Comparison of ENCODE assay signal across 24 mouse cellular contexts in genomic region chr4:117623025-117623424, GRCm38 (mm10). TPM values are rescaled to one million over a fixed set of nuclear protein-coding genes. Genes with fewer than 3 reads are reported as not detected.
DNase-seq lines count a peak whose midpoint lies in the region; ATAC-seq and TF ChIP-seq lines count a peak whose summit lies in the region.
"Had no signal": no experiment of that assay in that cellular context is flagged by ENCODE, and none has a peak within 500 bp of the region (broad histone marks: within the 10 kb centered on the region; RNA-seq: fewer than 3 reads in every experiment).

No protein-coding gene starts in this region.

- WGBS in embryonic facial prominence, embryonic 14.5 days, result 77% methylated on average over 2 of the region's 2 CpGs
- WGBS in embryonic facial prominence, embryonic 10.5 days, result 84% methylated on average over 2 of the region's 2 CpGs
- 54% methylated on average over 2 of the region's 2 CpGs for WGBS in heart, embryonic 15.5 days
- 72% methylated on average over 2 of the region's 2 CpGs for WGBS in limb, embryonic 10.5 days
- WGBS in liver, postnatal 0 days (ENCODE audit: insufficient replicate concordance), result 82% methylated on average over 2 of the region's 2 CpGs

- no peaks in the 10 kb centered on the region for H3K27me3 ChIP-seq in embryonic facial prominence, embryonic 14.5 days (replicated peaks; ENCODE audit: control insufficient read depth, insufficient read depth, low read length)
- no peaks in the 10 kb centered on the region for H3K27me3 ChIP-seq in embryonic facial prominence, embryonic 10.5 days (replicated peaks; ENCODE audit: low read depth, poor library complexity, severe bottlenecking)
- no peaks in the 10 kb centered on the region for H3K27me3 ChIP-seq in heart, embryonic 15.5 days
- no peaks in the 10 kb centered on the region for H3K27me3 ChIP-seq in MEL (ENCODE audit: control insufficient read depth in 1 of 2, insufficient read depth in 2 of 2, low read length in 2 of 2)
- no peaks in the 10 kb centered on the region for H3K27me3 ChIP-seq in limb, embryonic 10.5 days (ENCODE audit: low read depth, poor library complexity, severe bottlenecking)
- no peaks in the 10 kb centered on the region for H3K27me3 ChIP-seq in liver, postnatal 0 days (ENCODE audit: insufficient read depth, low read length)
- H3K27me3 ChIP-seq: CH12.LX; embryonic facial prominence, embryonic 12.5 days; forebrain, embryonic 13.5 days; intestine, embryonic 15.5 days; midbrain, embryonic 13.5 days had no signal

- no peaks in the 10 kb centered on the region for H3K79me2 ChIP-seq in MEL (ENCODE audit: control insufficient read depth, insufficient read depth, low read length, poor library complexity)

- no peak overlapping the region for H3K4me3 ChIP-seq in embryonic facial prominence, embryonic 14.5 days (ENCODE audit: low read depth, low read length)
- H3K4me3 ChIP-seq in embryonic facial prominence, embryonic 10.5 days, result no peak overlapping the region
- no peak overlapping the region for H3K4me3 ChIP-seq in heart, embryonic 15.5 days
- no peak overlapping the region for H3K4me3 ChIP-seq in MEL (ENCODE audit: control insufficient read depth in 1 of 2, insufficient read depth in 1 of 2, low read depth in 2 of 2, low read length in 2 of 2)
- H3K4me3 ChIP-seq in limb, embryonic 10.5 days, result no peak overlapping the region
- no peak overlapping the region for H3K4me3 ChIP-seq in liver, postnatal 0 days (ENCODE audit: low read depth, low read length)
- H3K4me3 ChIP-seq: embryonic facial prominence, embryonic 12.5 days; erythroblast, embryonic 14.5 days; forebrain, embryonic 13.5 days; hindbrain, embryonic 10.5 days; intestine, embryonic 15.5 days; left cerebral cortex, adult 2 months; midbrain, embryonic 13.5 days had no signal

- TF ChIP-seq POLR2A in MEL (IDR thresholded peaks at IDR 0.05; ENCODE audit: control insufficient read depth in 1 of 2, insufficient read depth in 1 of 2, low read depth in 1 of 2, low read length in 2 of 2, poor library complexity in 1 of 2), result no peak

- H3K4me2 ChIP-seq in embryonic facial prominence, embryonic 14.5 days (ENCODE audit: low read depth, low read length), result no peak overlapping the region
- no peak overlapping the region for H3K4me2 ChIP-seq in heart, embryonic 15.5 days
- H3K4me2 ChIP-seq in liver, postnatal 0 days (ENCODE audit: low read depth, low read length), result no peak overlapping the region
- H3K4me2 ChIP-seq: embryonic facial prominence, embryonic 12.5 days; forebrain, embryonic 13.5 days; intestine, embryonic 15.5 days; midbrain, embryonic 13.5 days had no signal

- DNase-seq in embryonic facial prominence, embryonic 14.5 days (ENCODE audit: low spot score), result no peak
- DNase-seq in embryonic facial prominence, embryonic 10.5 days (ENCODE audit: low spot score), result no peak
- no peak for DNase-seq in heart, postnatal 14 days
- peak; percentile 21 for DNase-seq in MEL (ENCODE audit: low read depth, low spot score)
- no peak for DNase-seq in limb, embryonic 10.5 days (ENCODE audit: low spot score)
- no peak for DNase-seq in liver, postnatal 0 days
- DNase-seq in right cerebral cortex, adult 2 months (ENCODE audit: low spot score in 2 of 2), result no peak
- DNase-seq: cerebellum, adult 11-12 months; cerebellum, postnatal 14 days; gastrocnemius, postnatal 36 days; kidney, adult 8-10 months; kidney, postnatal 10 days; lung, postnatal 14 days had no signal

- H3K9ac ChIP-seq in embryonic facial prominence, embryonic 14.5 days (ENCODE audit: low read depth, low read length), result no peak overlapping the region
- H3K9ac ChIP-seq in heart, embryonic 15.5 days, result no peak overlapping the region
- no peak overlapping the region for H3K9ac ChIP-seq in MEL (ENCODE audit: control insufficient read depth, low read depth, low read length, poor library complexity, severe bottlenecking)
- H3K9ac ChIP-seq in liver, postnatal 0 days (replicated peaks), result no peak overlapping the region
- H3K9ac ChIP-seq: embryonic facial prominence, embryonic 12.5 days; forebrain, embryonic 13.5 days; intestine, embryonic 15.5 days; midbrain, embryonic 13.5 days had no signal

- H3K4me1 ChIP-seq in embryonic facial prominence, embryonic 14.5 days (ENCODE audit: control insufficient read depth, insufficient read depth, low read length), result no peaks in the 10 kb centered on the region
- H3K4me1 ChIP-seq in embryonic facial prominence, embryonic 10.5 days, result peaks cover 8% of the 10 kb centered on the region; the same call in 1 of the 2 replicates
- H3K4me1 ChIP-seq in heart, embryonic 15.5 days (replicated peaks), result peaks cover 17% of the 10 kb centered on the region
- H3K4me1 ChIP-seq in MEL (ENCODE audit: control insufficient read depth in 1 of 2, insufficient read depth in 2 of 2, low read length in 2 of 2), result peaks cover 14 to 23% of the 10 kb centered on the region in 2 experiments
- peaks cover 45% of the 10 kb centered on the region for H3K4me1 ChIP-seq in limb, embryonic 10.5 days
- no peaks in the 10 kb centered on the region for H3K4me1 ChIP-seq in liver, postnatal 0 days (ENCODE audit: insufficient read depth)
- H3K4me1 ChIP-seq: embryonic facial prominence, embryonic 12.5 days; intestine, embryonic 15.5 days had no signal

- intact Hi-C loops in heart, postnatal 14 days (cut with DNase I), result no loop called here

- no peak for TF ChIP-seq CTCF in MEL (IDR thresholded peaks at IDR 0.05 in 2 of 3, conservative IDR thresholded peaks at IDR 0.05 in 1 of 3; ENCODE audit: control insufficient read depth in 1 of 3, insufficient read depth in 1 of 3, low read depth in 2 of 3, low read length in 3 of 3, poor library complexity in 1 of 3, severe bottlenecking in 1 of 3)
- TF ChIP-seq CTCF in liver, postnatal 0 days (IDR thresholded peaks at IDR 0.05; ENCODE audit: low read depth), result no peak

- no peak for TF ChIP-seq RAD21 in MEL (IDR thresholded peaks at IDR 0.05; ENCODE audit: low read depth, low read length)

- TF ChIP-seq EP300 in MEL (IDR thresholded peaks at IDR 0.05; ENCODE audit: low read depth in 1 of 2, low read length in 2 of 2), result 0 out of 4 replicates have a peak, but pooled peaks of 1 of the 2 experiments have one; percentile 5
- no peak for TF ChIP-seq EP300 in liver, postnatal 0 days (IDR thresholded peaks at IDR 0.05; ENCODE audit: low read depth)

- no peaks in the 10 kb centered on the region for H3K9me3 ChIP-seq in embryonic facial prominence, embryonic 14.5 days (ENCODE audit: control insufficient read depth, low read length)
- no peaks in the 10 kb centered on the region for H3K9me3 ChIP-seq in embryonic facial prominence, embryonic 10.5 days
- H3K9me3 ChIP-seq in heart, embryonic 15.5 days (replicated peaks), result no peaks in the 10 kb centered on the region
- H3K9me3 ChIP-seq in MEL (replicated peaks; ENCODE audit: insufficient read depth, low read length), result no peaks in the 10 kb centered on the region
- no peaks in the 10 kb centered on the region for H3K9me3 ChIP-seq in limb, embryonic 10.5 days (replicated peaks)
- H3K9me3 ChIP-seq in liver, postnatal 0 days (ENCODE audit: low read length), result no peaks in the 10 kb centered on the region
- H3K9me3 ChIP-seq: embryonic facial prominence, embryonic 12.5 days; forebrain, embryonic 13.5 days; G1E; hindbrain, embryonic 10.5 days; intestine, embryonic 15.5 days; midbrain, embryonic 13.5 days had no signal

- peaks cover 67% of the 10 kb centered on the region for H3K36me3 ChIP-seq in embryonic facial prominence, embryonic 14.5 days (ENCODE audit: control insufficient read depth, insufficient read depth, low read length)
- H3K36me3 ChIP-seq in embryonic facial prominence, embryonic 10.5 days (replicated peaks), result peaks cover 79% of the 10 kb centered on the region
- H3K36me3 ChIP-seq in heart, embryonic 15.5 days, result peaks cover 11% of the 10 kb centered on the region; the same call in 1 of the 2 replicates
- H3K36me3 ChIP-seq in MEL (ENCODE audit: control insufficient read depth in 1 of 2, insufficient read depth in 2 of 2, low read length in 2 of 2), result peaks cover 0 to 18% of the 10 kb centered on the region in 2 experiments; a peak in 2 of 4 replicates
- H3K36me3 ChIP-seq in limb, embryonic 10.5 days, result peaks cover 47% of the 10 kb centered on the region
- no peaks in the 10 kb centered on the region; the same call in 1 of the 2 replicates for H3K36me3 ChIP-seq in liver, postnatal 0 days (replicated peaks; ENCODE audit: insufficient read depth, low read length)
- H3K36me3 ChIP-seq: intestine, embryonic 15.5 days had no signal

- no peak overlapping the region for H3K27ac ChIP-seq in embryonic facial prominence, embryonic 14.5 days (replicated peaks; ENCODE audit: low read depth, low read length)
- H3K27ac ChIP-seq in embryonic facial prominence, embryonic 10.5 days (replicated peaks), result no peak overlapping the region
- H3K27ac ChIP-seq in heart, embryonic 15.5 days, result peak overlapping the region; percentile 53; the same call in 1 of the 2 replicates
- no peak overlapping the region for H3K27ac ChIP-seq in MEL (ENCODE audit: control insufficient read depth, low read depth, low read length)
- peak overlapping the region; percentile 77 for H3K27ac ChIP-seq in limb, embryonic 10.5 days
- H3K27ac ChIP-seq in liver, postnatal 0 days (ENCODE audit: low read depth), result no peak overlapping the region
- H3K27ac ChIP-seq: hindbrain, embryonic 10.5 days; intestine, embryonic 15.5 days; left cerebral cortex, adult 2 months; midbrain, embryonic 13.5 days had no signal

- ATAC-seq in embryonic facial prominence, embryonic 14.5 days (ENCODE audit: low read depth), result peak; percentile 37; the same call in 1 of the 2 replicates
- ATAC-seq in heart, embryonic 15.5 days (replicated peaks; ENCODE audit: insufficient number of reproducible peaks, insufficient read depth, low FRiP score, low read depth), result no peak
- no peak for ATAC-seq in liver, postnatal 0 days
- ATAC-seq: forebrain, embryonic 13.5 days; hindbrain, embryonic 16.5 days; intestine, embryonic 15.5 days; midbrain, embryonic 13.5 days had no signal

TF ChIP-seq in MEL, 35 proteins besides CTCF, POLR2A, EP300 and RAD21:
- TF ChIP-seq JUND (IDR thresholded peaks at IDR 0.05; ENCODE audit: low read depth, low read length), result no peak
- no peak for TF ChIP-seq KAT2A (conservative IDR thresholded peaks at IDR 0.05; ENCODE audit: low read depth, low read length)

RNA-seq across cellular contexts. Expression of gene Dmap1, which starts 59.0 kb away (rescaled TPM):
- polyA plus RNA-seq in embryonic facial prominence, embryonic 14.5 days (2014; fragmentation: Nextera tagmentation; extraction: Ambion mirVana), result 56.2 and 66.1 TPM in 2 replicates
- 78.4 and 80.0 TPM in 2 replicates for polyA plus RNA-seq in embryonic facial prominence, embryonic 10.5 days (2016; fragmentation: Nextera tagmentation; extraction: Ambion mirVana)
- polyA plus RNA-seq in heart, embryonic 15.5 days (2015; fragmentation: Nextera tagmentation; extraction: Ambion mirVana), result 35.8 and 43.1 TPM in 2 replicates
- 10 to 100 TPM; 16.6 to 19.2 TPM for total RNA-seq in heart, postnatal 14 days (2021)
- 44.7 and 45.2 TPM in 2 replicates for total RNA-seq in MEL (2012; rRNA removed)
- polyA plus RNA-seq in MEL (2012; ENCODE audit: insufficient read depth in 1 of 2, insufficient read length in 2 of 2, low read depth in 1 of 2, low replicate concordance in 2 of 2, missing spikeins in 1 of 2), result 10 to 100 TPM in 1 of 2 experiments, not detected in 1; 69.7 TPM
- polyA plus RNA-seq in limb, embryonic 10.5 days (2016; fragmentation: Nextera tagmentation; extraction: Ambion mirVana), result 89.7 and 92.2 TPM in 2 replicates
- polyA plus RNA-seq in liver, postnatal 0 days (2015; fragmentation: Nextera tagmentation; extraction: Ambion mirVana), result 14.6 TPM in 2 replicates

Comparison
In these comparisons a context has a peak if more than half of its experiments do, and no peak if none do; other contexts are left out.
1. H3K27ac ChIP-seq: peak in heart, embryonic 15.5 days (single experiment) and limb, embryonic 10.5 days (single experiment); none in embryonic facial prominence, embryonic 14.5 days (single experiment), embryonic facial prominence, embryonic 10.5 days (single experiment), MEL (single experiment) and liver, postnatal 0 days (single experiment).